Mouse (Mus musculus) intestine, embryonic 14.5 days (tissue): ENCODE measurements around the gene Ppp6r1. TPM values are rescaled to one million over a fixed set of nuclear protein-coding genes. Genes with fewer than 3 reads are reported as not detected.

ENCODE experiments used
- ATAC-seq: fragments of 200-750 bp; cut with Nextera tagmentation; replicated peaks from 2 replicates; pipeline ENCODE4 v1.8.0; 2017; ENCODE audit warnings: low read depth, moderate number of reproducible peaks, moderate TSS enrichment, moderate library complexity; ENCODE audit not compliant: low FRiP score, low TSS enrichment
- DNase-seq: peaks from one replicate; pipeline ENCODE4 v3.0.0-alpha.2; 2018; ENCODE audit warnings: low spot score
- H3K27ac ChIP-seq: fragments of 300-500 bp; sonication (generic); 2 replicates; pipeline ENCODE4 v1.5.1; 2014; ENCODE audit warnings: low read depth, mild to moderate bottlenecking, control low read depth
- H3K27me3 ChIP-seq: fragments of 300-500 bp; sonication (generic); replicated peaks from 2 replicates; pipeline ENCODE4 v1.6.1; 2014; ENCODE audit warnings: low read length, control low read depth; ENCODE audit not compliant: control insufficient read depth, insufficient read depth
- H3K36me3 ChIP-seq: fragments of 300-500 bp; sonication (generic); 2 replicates; pipeline ENCODE4 v1.6.1; 2014; ENCODE audit warnings: low read length, control low read depth; ENCODE audit not compliant: control insufficient read depth, insufficient read depth
- H3K4me1 ChIP-seq: fragments of 300-500 bp; sonication (generic); replicated peaks from 2 replicates; pipeline ENCODE4 v1.6.1; 2014; ENCODE audit warnings: low read length, control low read depth, mixed read lengths; ENCODE audit not compliant: control insufficient read depth, insufficient read depth
- H3K4me2 ChIP-seq: fragments of 300-500 bp; sonication (generic); 2 replicates; pipeline ENCODE4 v1.6.1; 2014; ENCODE audit warnings: low read length
- H3K4me3 ChIP-seq: fragments of 300-500 bp; sonication (generic); 2 replicates; pipeline ENCODE4 v1.5.1; 2014; ENCODE audit warnings: low read depth, low read length, control low read depth, mixed read lengths
- H3K9ac ChIP-seq: fragments of 300-500 bp; sonication (generic); 2 replicates; pipeline ENCODE4 v1.6.1; 2014; ENCODE audit warnings: mild to moderate bottlenecking, low read length
- H3K9me3 ChIP-seq: fragments of 300-500 bp; sonication (generic); 2 replicates; pipeline ENCODE4 v1.6.1; 2016; ENCODE audit warnings: low read length, control low read depth; ENCODE audit not compliant: control insufficient read depth
- WGBS: fragments of 180-500 bp; shearing (Covaris S2); extraction: QIAGEN DNeasy Blood & Tissue Kit; methylation state at CpG from one replicate; pipeline ENCODE4 v1.1.7; 2014; 5-methylcytosine and 5-hydroxymethylcytosine counted together
- polyA plus RNA-seq: library from polyadenylated mRNA; unstranded; fragments of >200 nt; fragmentation: Nextera tagmentation; extraction: Ambion mirVana; gene quantifications from 2 replicates; pipeline ENCODE4 v1.2.1, GENCODE M21; 2014

Gene Ppp6r1
- polyA plus RNA-seq, 1 experiment from 2014 or later = 8.5 TPM

DNA sequence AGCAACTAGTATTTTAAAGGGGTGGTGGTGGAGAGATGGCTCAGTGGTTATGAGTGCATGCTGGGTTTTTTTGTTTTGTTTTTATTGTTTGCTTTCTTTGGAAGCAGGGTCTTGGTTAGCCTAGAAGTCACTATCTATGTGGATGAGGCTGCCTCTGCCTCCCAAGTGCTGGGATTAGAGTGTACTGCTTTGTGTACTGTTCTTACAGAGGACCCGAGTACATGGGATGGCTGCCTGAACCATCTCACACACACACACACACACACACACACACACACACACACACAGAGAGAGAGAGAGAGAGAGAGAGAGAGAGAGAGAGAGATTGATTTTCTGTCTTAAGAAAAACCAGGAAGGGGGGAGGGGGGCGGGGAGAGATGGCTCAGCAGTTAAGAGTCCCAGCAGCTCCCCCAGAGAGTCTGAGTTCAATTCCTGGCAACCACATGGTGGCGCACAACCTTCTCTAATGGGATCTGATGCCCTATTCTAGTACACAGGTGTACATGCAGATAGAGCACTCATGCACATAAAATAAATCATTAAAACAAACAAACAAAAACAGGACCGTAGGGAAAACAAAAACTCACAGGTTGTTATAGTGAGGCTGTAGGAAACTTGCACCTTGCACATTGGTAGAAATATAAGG lies 35.2 kb downstream of the Ppp6r1 start:
- Histone ChIP-seq H3K27ac (no peak overlapping the region), H3K9me3 (no peaks in the 10 kb centered on the region), H3K36me3 (peaks cover 10% of the 10 kb centered on the region), H3K9ac (no peak overlapping the region), H3K4me1 (no peaks in the 10 kb centered on the region), H3K4me3 (no peak overlapping the region), H3K4me2 (no peak overlapping the region), H3K27me3 (no peaks in the 10 kb centered on the region)
- peak; percentile 69 for DNase-seq
- ATAC-seq = no peak
- 23% methylated on average over 4 of the region's 4 CpGs for WGBS

DNA sequence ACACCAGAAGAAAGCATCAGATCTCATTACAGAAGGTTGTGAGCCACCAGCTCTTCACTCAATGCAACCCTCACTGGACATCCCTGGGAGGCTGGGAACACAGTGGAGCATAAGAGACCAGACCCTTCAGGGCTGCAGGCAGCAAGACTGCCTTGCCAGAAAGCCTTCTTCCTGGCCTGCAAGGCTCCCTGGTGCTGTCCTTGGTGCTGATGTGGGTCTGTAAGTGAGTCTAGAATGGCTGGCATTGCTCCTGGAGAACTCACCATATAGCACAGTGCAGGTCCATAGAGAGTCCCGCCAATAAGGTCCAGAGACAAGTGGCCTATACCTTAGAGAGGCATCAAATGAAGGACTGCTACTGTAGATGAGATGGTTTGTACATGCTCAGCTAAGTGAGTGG lies 38.8 kb downstream of the Ppp6r1 start:
- WGBS = 29% methylated on average over 1 of the region's 1 CpGs

GRCm38 (mm10) chr7:4613740-4614403 lies 44.9 kb downstream of the Ppp6r1 start:
- Histone ChIP-seq H3K36me3 (no peaks in the 10 kb centered on the region), H3K27ac (no peak overlapping the region), H3K4me3 (no peak overlapping the region), H3K4me2 (no peak overlapping the region), H3K9me3 (no peaks in the 10 kb centered on the region), H3K27me3 (no peaks in the 10 kb centered on the region), H3K4me1 (no peaks in the 10 kb centered on the region), H3K9ac (no peak overlapping the region)
- ATAC-seq (no peak), DNase-seq (no peak)
- WGBS = 77% methylated on average over 14 of the region's 14 CpGs

More for the DNA sequence above, 38.8 kb downstream of the Ppp6r1 start:
- H3K4me1 ChIP-seq = no peaks in the 10 kb centered on the region
- H3K27ac ChIP-seq = no peak overlapping the region
- H3K4me2 ChIP-seq = no peak overlapping the region
- H3K36me3 ChIP-seq = no peaks in the 10 kb centered on the region
- H3K4me3 ChIP-seq = no peak overlapping the region
- no peak overlapping the region for H3K9ac ChIP-seq
- ATAC-seq = no peak
- DNase-seq = peak; percentile 87
- no peaks in the 10 kb centered on the region for H3K9me3 ChIP-seq
- H3K27me3 ChIP-seq = no peaks in the 10 kb centered on the region

DNA sequence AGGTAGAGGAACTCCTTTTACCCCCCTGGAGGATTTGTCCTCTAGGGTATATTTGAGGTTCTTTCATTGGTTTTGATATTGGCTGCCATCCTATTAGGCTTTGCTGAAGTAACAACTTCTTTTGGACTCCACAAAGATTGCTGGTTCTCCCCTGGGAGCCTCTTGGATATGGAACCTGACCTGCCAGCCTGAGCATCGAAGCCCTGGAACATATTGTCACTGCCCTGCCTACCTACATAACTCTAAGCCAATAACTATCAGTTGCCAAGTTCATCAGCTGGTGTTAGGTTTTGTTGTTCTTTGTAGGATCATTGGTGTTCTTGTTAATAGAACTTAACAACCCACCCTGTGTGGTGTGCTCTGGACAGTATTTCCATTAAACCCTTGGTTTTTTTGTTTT lies 45.9 kb downstream of the Ppp6r1 start:
- ATAC-seq = no peak
- Histone ChIP-seq H3K4me3 (no peak overlapping the region), H3K27me3 (no peaks in the 10 kb centered on the region), H3K36me3 (no peaks in the 10 kb centered on the region), H3K9me3 (no peaks in the 10 kb centered on the region), H3K4me2 (no peak overlapping the region), H3K27ac (no peak overlapping the region), H3K4me1 (no peaks in the 10 kb centered on the region), H3K9ac (no peak overlapping the region)
- no peak for DNase-seq
- 75% methylated on average over 1 of the region's 1 CpGs for WGBS

DNA sequence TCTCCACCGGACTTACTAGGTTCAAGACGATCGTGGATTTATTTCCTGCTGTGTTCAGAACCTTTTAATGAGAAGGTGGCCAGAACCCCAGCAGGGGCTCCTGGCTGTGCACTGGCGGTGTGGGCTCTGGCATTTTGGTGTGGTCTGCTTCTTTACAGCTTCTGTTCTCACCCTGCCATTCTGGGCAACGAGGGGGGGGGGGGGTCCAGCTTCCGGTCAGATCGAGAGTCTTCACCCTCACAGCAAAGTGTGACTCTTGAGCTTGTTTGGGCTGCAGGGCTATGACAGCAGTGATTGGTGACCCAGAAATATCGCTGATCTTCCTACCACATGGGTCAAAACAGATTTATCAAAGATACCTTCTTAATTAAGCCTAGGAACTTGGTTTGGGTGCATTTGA lies 46.4 kb downstream of the Ppp6r1 start:
- H3K9ac ChIP-seq = no peak overlapping the region
- no peak overlapping the region for H3K27ac ChIP-seq
- no peaks in the 10 kb centered on the region for H3K9me3 ChIP-seq
- no peak overlapping the region for H3K4me2 ChIP-seq
- no peak overlapping the region for H3K4me3 ChIP-seq
- no peaks in the 10 kb centered on the region for H3K4me1 ChIP-seq
- DNase-seq = no peak
- 66% methylated on average over 8 of the region's 8 CpGs for WGBS
- no peaks in the 10 kb centered on the region for H3K27me3 ChIP-seq
- ATAC-seq = no peak
- no peaks in the 10 kb centered on the region for H3K36me3 ChIP-seq

DNA sequence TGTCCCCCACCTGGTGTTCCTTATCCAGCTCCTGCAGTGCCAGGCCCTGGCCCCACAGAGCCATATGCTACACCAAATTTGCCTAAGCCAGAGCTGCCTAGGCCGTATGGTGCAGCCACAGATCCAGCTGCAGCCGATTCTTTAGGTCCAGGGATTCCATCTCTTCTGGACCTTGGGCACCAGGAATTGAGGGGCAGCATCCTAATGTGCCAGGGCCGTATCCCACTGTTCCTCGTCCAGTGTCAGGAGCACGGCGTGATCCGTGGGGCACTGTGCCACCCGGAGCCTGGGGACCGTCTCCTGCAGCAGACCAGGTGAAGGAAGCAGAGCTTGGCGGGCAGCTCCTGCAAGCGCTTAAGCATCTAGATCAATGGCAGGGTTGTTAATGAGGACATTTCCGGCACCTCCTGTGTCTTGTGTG lies 46.9 kb downstream of the Ppp6r1 start:
- H3K27ac ChIP-seq = no peak overlapping the region
- DNase-seq = no peak
- no peak for ATAC-seq
- no peaks in the 10 kb centered on the region for H3K36me3 ChIP-seq
- H3K4me3 ChIP-seq = no peak overlapping the region
- H3K9ac ChIP-seq = no peak overlapping the region
- no peaks in the 10 kb centered on the region for H3K9me3 ChIP-seq
- H3K4me1 ChIP-seq = no peaks in the 10 kb centered on the region
- 84% methylated on average over 12 of the region's 12 CpGs for WGBS
- H3K4me2 ChIP-seq = no peak overlapping the region
- no peaks in the 10 kb centered on the region for H3K27me3 ChIP-seq

DNA sequence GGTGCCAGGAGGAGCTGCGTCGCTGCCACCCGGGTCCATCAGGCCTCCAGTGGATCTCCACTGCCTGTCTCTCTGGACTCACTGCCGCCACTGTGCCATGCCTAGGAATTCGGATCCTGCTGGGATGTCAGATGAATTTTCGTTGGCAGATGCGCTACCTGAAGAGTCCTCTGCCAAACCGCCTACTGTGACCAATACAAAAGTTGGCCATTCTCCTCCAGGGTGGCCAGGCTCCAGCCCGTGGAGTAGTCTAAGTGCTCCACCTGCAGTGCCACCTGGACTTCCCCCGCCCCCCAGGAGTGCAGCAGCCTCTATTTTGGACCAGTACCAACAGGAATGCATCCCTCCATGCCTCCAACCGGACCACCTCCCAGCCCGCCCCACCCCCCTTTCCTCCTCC lies 47.3 kb downstream of the Ppp6r1 start:
- no peak for DNase-seq
- WGBS = 87% methylated on average over 12 of the region's 12 CpGs
- ATAC-seq = no peak

GRCm38 (mm10) chr7:4608002-4608401 lies 50.8 kb downstream of the Ppp6r1 start:
- Histone ChIP-seq H3K27ac (no peak overlapping the region), H3K4me1 (no peaks in the 10 kb centered on the region), H3K4me2 (no peak overlapping the region), H3K36me3 (no peaks in the 10 kb centered on the region), H3K4me3 (no peak overlapping the region), H3K27me3 (no peaks in the 10 kb centered on the region), H3K9me3 (no peaks in the 10 kb centered on the region), H3K9ac (no peak overlapping the region)
- DNase-seq (no peak), ATAC-seq (0 out of 2 replicates have a peak, but pooled peaks have one; percentile 32)
- WGBS = 57% methylated on average over 5 of the region's 5 CpGs

More for the DNA sequence above, 47.3 kb downstream of the Ppp6r1 start:
- no peaks in the 10 kb centered on the region for H3K36me3 ChIP-seq
- no peaks in the 10 kb centered on the region for H3K4me1 ChIP-seq
- H3K27ac ChIP-seq = no peak overlapping the region
- no peak overlapping the region for H3K9ac ChIP-seq
- H3K4me3 ChIP-seq = no peak overlapping the region
- no peak overlapping the region for H3K4me2 ChIP-seq
- no peaks in the 10 kb centered on the region for H3K27me3 ChIP-seq
- H3K9me3 ChIP-seq = no peaks in the 10 kb centered on the region

DNA sequence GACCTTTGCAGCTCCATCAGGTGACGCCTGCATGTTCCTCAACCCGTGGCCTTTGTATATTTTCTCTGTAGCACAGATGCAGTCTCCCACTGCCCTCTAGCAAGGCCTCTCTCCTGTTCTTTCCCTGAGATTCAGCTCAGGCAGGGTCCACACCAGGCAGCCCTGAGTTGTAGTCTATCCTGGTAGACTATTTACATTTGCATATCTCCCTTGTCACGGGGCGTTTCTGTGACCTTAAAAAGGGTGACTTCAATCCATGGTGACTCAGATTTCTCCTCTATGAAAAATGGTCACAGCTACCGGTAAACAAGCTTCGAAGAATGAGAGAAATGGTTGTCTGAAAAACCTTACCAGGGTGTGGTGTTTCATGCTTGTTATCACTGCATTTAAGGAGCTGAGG lies 54.9 kb downstream of the Ppp6r1 start, which contains the start of gene Ptprh:
Ptprh (minus strand) TSS at position 169 of the 400 bp plus-strand sequence.
- 70% methylated on average over 6 of the region's 6 CpGs for WGBS
- H3K27me3 ChIP-seq = no peaks in the 10 kb centered on the region
- no peaks in the 10 kb centered on the region for H3K36me3 ChIP-seq
- no peaks in the 10 kb centered on the region for H3K4me1 ChIP-seq
- no peak within 1 kb of the TSS for H3K4me3 ChIP-seq
- DNase-seq (no peak), ATAC-seq (no peak)
- no peak within 1 kb of the TSS for H3K27ac ChIP-seq
- H3K9ac ChIP-seq = no peak within 1 kb of the TSS
- no peaks in the 10 kb centered on the region for H3K9me3 ChIP-seq
- no peak within 1 kb of the TSS for H3K4me2 ChIP-seq
